Mouse (Mus musculus): Measurements from ENCODE around the gene Fbln2.

GRCm38 (mm10) chr6:91231523-91231922 lies 19.3 kb downstream of the Fbln2 start:
- no peak for TF ChIP-seq FLI1 (IDR thresholded peaks at IDR 0.05; ENCODE audit: low read length)
- no peak for TF ChIP-seq GATA1 (IDR thresholded peaks at IDR 0.05; ENCODE audit: borderline replicate concordance, low read length)
